ENCODE assay signal across 16 mouse cellular contexts in the genomic region with DNA sequence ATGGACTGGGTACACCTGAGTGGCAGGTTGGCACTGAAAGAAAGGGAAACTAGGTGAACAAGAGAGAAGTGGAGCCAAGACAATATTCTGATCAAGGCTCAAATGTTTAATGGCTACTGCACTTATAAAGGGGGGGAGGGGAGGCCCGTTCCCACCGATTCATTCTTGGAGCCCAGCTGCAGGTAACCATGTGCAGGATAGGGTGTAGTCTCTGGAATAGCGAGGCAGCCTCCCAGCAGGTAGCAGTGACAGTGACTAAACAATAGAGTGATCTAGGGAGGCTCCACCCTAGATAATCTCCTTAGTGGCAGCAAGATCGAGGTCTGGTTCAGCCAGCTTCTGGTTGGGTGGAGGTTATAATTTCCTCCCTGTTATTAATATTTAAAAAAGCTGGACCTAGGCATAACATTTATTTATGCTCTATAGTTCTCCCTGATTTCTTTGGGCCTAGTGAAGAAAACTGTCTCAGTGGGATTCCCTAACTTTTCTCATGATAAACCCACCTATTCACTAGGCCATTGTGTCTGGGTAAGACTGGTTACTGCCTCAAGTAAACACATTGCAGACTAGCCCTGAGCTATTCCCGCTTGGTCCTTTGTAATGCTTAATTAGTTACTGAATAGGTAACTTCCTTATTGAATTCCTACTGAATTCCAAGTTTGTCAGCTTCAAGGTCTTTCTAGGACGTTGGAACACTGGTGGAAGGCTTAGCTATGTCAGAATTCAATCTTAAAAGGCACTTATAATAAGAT.
"Had no signal": no experiment of that assay in that cellular context is flagged by ENCODE, and none has a peak within 500 bp of the region (broad histone marks: within the 10 kb centered on the region; RNA-seq: fewer than 3 reads in every experiment).

No protein-coding gene starts in this region.

- H3K36me3 ChIP-seq: liver, embryonic 15.5 days; lung, embryonic 15.5 days; midbrain, embryonic 13.5 days; midbrain, embryonic 15.5 days; neural tube, embryonic 12.5 days had no signal

- H3K4me1 ChIP-seq: liver, embryonic 15.5 days; lung, embryonic 15.5 days; megakaryocyte, embryonic 14.5 days; midbrain, embryonic 13.5 days; midbrain, embryonic 15.5 days; neural tube, embryonic 12.5 days had no signal

- H3K27ac ChIP-seq: liver, embryonic 15.5 days; lung, embryonic 15.5 days; macrophage; midbrain, embryonic 13.5 days; midbrain, embryonic 15.5 days; neural tube, embryonic 12.5 days had no signal

- H3K9me3 ChIP-seq: liver, embryonic 15.5 days; lung, embryonic 15.5 days; megakaryocyte, embryonic 14.5 days; midbrain, embryonic 13.5 days; midbrain, embryonic 15.5 days; neural tube, embryonic 12.5 days had no signal

- H3K4me3 ChIP-seq: liver, embryonic 15.5 days; lung, embryonic 15.5 days; megakaryocyte, embryonic 14.5 days; midbrain, embryonic 13.5 days; midbrain, embryonic 15.5 days; neural tube, embryonic 12.5 days had no signal

- H3K9ac ChIP-seq: liver, embryonic 15.5 days; liver, postnatal 0 days; lung, embryonic 15.5 days; midbrain, embryonic 13.5 days; midbrain, embryonic 15.5 days; neural tube, embryonic 12.5 days had no signal

- H3K27me3 ChIP-seq: liver, embryonic 15.5 days; lung, embryonic 15.5 days; megakaryocyte, embryonic 14.5 days; midbrain, embryonic 13.5 days; midbrain, embryonic 15.5 days; neural tube, embryonic 12.5 days had no signal

- DNase-seq: liver, postnatal 0 days; lung, adult 2 months; lung, postnatal 14 days; lung, postnatal 36 days; right cerebral cortex, postnatal 25 days; right cerebral cortex, postnatal 4 days; spleen, adult 18-20 months; thymus, adult 2 months; thymus, postnatal 36 days had no signal
